Mouse (Mus musculus): ENCODE measurements around the gene Myo16.

The Myo16 gene

GRCm38 (mm10) chr8:10611636-10612035, 457.9 kb downstream of the Myo16 start:
- no peak for DNase-seq (ENCODE audit: low read depth, low spot score)

GRCm38 (mm10) chr8:10613371-10613770, 459.7 kb downstream of the Myo16 start:
- no peak for DNase-seq (ENCODE audit: low read depth, low spot score)

- DNase-seq (ENCODE audit: low read depth, low spot score): no peak
Observed at GRCm38 (mm10) chr8:10619689-10620088, 466.0 kb downstream of the Myo16 start.

GRCm38 (mm10) chr8:10625262-10625661, 471.6 kb downstream of the Myo16 start:
- no peak for DNase-seq (ENCODE audit: low read depth, low spot score)

GRCm38 (mm10) chr8:10628725-10629124, 475.0 kb downstream of the Myo16 start:
- no peak for DNase-seq (ENCODE audit: low read depth, low spot score)

- DNase-seq (ENCODE audit: low read depth, low spot score): no peak
Observed at GRCm38 (mm10) chr8:10629862-10630261, 476.2 kb downstream of the Myo16 start.

- DNase-seq (ENCODE audit: low read depth, low spot score): no peak
Observed at GRCm38 (mm10) chr8:10631006-10631405, 477.3 kb downstream of the Myo16 start.

- no peak for DNase-seq (ENCODE audit: low read depth, low spot score)
Observed at GRCm38 (mm10) chr8:10632603-10633002, 478.9 kb downstream of the Myo16 start.

GRCm38 (mm10) chr8:10633360-10634140, 479.8 kb downstream of the Myo16 start:
- DNase-seq (ENCODE audit: low read depth, low spot score): no peak

- peak; percentile 25 for DNase-seq (ENCODE audit: low read depth, low spot score)
Observed at GRCm38 (mm10) chr8:10634421-10634820, 480.7 kb downstream of the Myo16 start.

GRCm38 (mm10) chr8:10638871-10639270, 485.2 kb downstream of the Myo16 start:
- DNase-seq (ENCODE audit: low read depth, low spot score): no peak

- DNase-seq (ENCODE audit: low read depth, low spot score): no peak
Observed at GRCm38 (mm10) chr8:10640176-10640810, 486.6 kb downstream of the Myo16 start.

GRCm38 (mm10) chr8:10640859-10641258, 487.1 kb downstream of the Myo16 start:
- no peak for DNase-seq (ENCODE audit: low read depth, low spot score)

- no peak for DNase-seq (ENCODE audit: low read depth, low spot score)
Observed at GRCm38 (mm10) chr8:10641343-10641742, 487.6 kb downstream of the Myo16 start.

GRCm38 (mm10) chr8:10643244-10643643, 489.5 kb downstream of the Myo16 start:
- DNase-seq (ENCODE audit: low read depth, low spot score): no peak

GRCm38 (mm10) chr8:10644481-10644880, 490.8 kb downstream of the Myo16 start:
- DNase-seq (ENCODE audit: low read depth, low spot score): no peak

GRCm38 (mm10) chr8:10645740-10646139, 492.0 kb downstream of the Myo16 start:
- DNase-seq (ENCODE audit: low read depth, low spot score): no peak

GRCm38 (mm10) chr8:10646485-10646884, 492.8 kb downstream of the Myo16 start:
- peak; percentile 73 for DNase-seq (ENCODE audit: low read depth, low spot score)

GRCm38 (mm10) chr8:10651546-10652315, 498.0 kb downstream of the Myo16 start:
- no peak for DNase-seq (ENCODE audit: low read depth, low spot score)

GRCm38 (mm10) chr8:10653282-10653681, 499.6 kb downstream of the Myo16 start:
- no peak for DNase-seq (ENCODE audit: low read depth, low spot score)

- DNase-seq (ENCODE audit: low read depth, low spot score): no peak
Observed at GRCm38 (mm10) chr8:10654922-10655518, 501.3 kb downstream of the Myo16 start.
